Mouse (Mus musculus) retina, embryonic 14.5 days (tissue): ENCODE measurements around the gene Notch2.
"Not testable (repeated sequence)": the region's sequence is repeated elsewhere in the genome, so short reads cannot be mapped to it uniquely, and the experiment has no call there.

Source experiments
- DNase-seq: peaks from one replicate; pipeline ENCODE4 v3.0.0-alpha.2; 2015; ENCODE audit warnings: low spot score

Gene Notch2

GRCm38 (mm10) chr3:98104851-98105471 is 91.6 kb downstream of the Notch2 start:
- no peak for DNase-seq

- no peak for DNase-seq
Observed at GRCm38 (mm10) chr3:98105496-98105895, 92.2 kb downstream of the Notch2 start.

- no peak for DNase-seq
Observed at GRCm38 (mm10) chr3:98106115-98106514, 92.8 kb downstream of the Notch2 start.

GRCm38 (mm10) chr3:98106590-98107313 is 93.4 kb downstream of the Notch2 start:
- DNase-seq, result no peak

GRCm38 (mm10) chr3:98108416-98108815 is 95.1 kb downstream of the Notch2 start:
- DNase-seq, result no peak

- no peak for DNase-seq
Observed at GRCm38 (mm10) chr3:98108866-98109265, 95.5 kb downstream of the Notch2 start.

GRCm38 (mm10) chr3:98110610-98111009 is 97.3 kb downstream of the Notch2 start:
- no peak for DNase-seq

- DNase-seq, result no peak
Observed at GRCm38 (mm10) chr3:98118252-98118651, 104.9 kb downstream of the Notch2 start.

GRCm38 (mm10) chr3:98119338-98119737 is 106.0 kb downstream of the Notch2 start:
- no peak for DNase-seq

GRCm38 (mm10) chr3:98120884-98121283 is 107.6 kb downstream of the Notch2 start:
- no peak for DNase-seq

- no peak for DNase-seq
Observed at GRCm38 (mm10) chr3:98127775-98128174, 114.4 kb downstream of the Notch2 start.

GRCm38 (mm10) chr3:98128716-98129115 is 115.4 kb downstream of the Notch2 start:
- no peak for DNase-seq

GRCm38 (mm10) chr3:98132140-98132539 is 118.8 kb downstream of the Notch2 start:
- not testable (repeated sequence) for DNase-seq

GRCm38 (mm10) chr3:98132636-98133035 is 119.3 kb downstream of the Notch2 start:
- no peak for DNase-seq

GRCm38 (mm10) chr3:98141456-98141855 is 128.1 kb downstream of the Notch2 start:
- no peak for DNase-seq

- DNase-seq, result no peak
Observed at GRCm38 (mm10) chr3:98142862-98143261, 129.5 kb downstream of the Notch2 start.

GRCm38 (mm10) chr3:98145204-98145603 is 131.9 kb downstream of the Notch2 start:
- DNase-seq, result no peak

GRCm38 (mm10) chr3:98146471-98147410 is 133.4 kb downstream of the Notch2 start:
- no peak for DNase-seq

- no peak for DNase-seq
Observed at GRCm38 (mm10) chr3:98147706-98148105, 134.4 kb downstream of the Notch2 start.

- no peak for DNase-seq
Observed at GRCm38 (mm10) chr3:98149881-98150280, 136.6 kb downstream of the Notch2 start.

GRCm38 (mm10) chr3:98151016-98151415 is 137.7 kb downstream of the Notch2 start:
- no peak for DNase-seq

- no peak for DNase-seq
Observed at GRCm38 (mm10) chr3:98153460-98153859, 140.1 kb downstream of the Notch2 start.

GRCm38 (mm10) chr3:98156158-98156557 is 142.8 kb downstream of the Notch2 start:
- DNase-seq, result no peak
